Mouse (Mus musculus) large intestine, adult 2 months (tissue): ENCODE measurements at regions not wholly inside any gene's neighbourhood (a gene's known extent, or its start where the extent isn't known, plus 50 kb on each side); places are given as distances from the start of the nearest gene placed in this dataset.

Experiments
- DNase-seq: peaks from one replicate; pipeline ENCODE4 v3.0.0-alpha.2; 2012; ENCODE audit warnings: low read depth, low spot score
- WGBS: fragments of 180-500 bp; shearing (Covaris S2); methylation state at CpG from one replicate; pipeline ENCODE4 v1.1.7; 2018; 5-methylcytosine and 5-hydroxymethylcytosine counted together

DNA sequence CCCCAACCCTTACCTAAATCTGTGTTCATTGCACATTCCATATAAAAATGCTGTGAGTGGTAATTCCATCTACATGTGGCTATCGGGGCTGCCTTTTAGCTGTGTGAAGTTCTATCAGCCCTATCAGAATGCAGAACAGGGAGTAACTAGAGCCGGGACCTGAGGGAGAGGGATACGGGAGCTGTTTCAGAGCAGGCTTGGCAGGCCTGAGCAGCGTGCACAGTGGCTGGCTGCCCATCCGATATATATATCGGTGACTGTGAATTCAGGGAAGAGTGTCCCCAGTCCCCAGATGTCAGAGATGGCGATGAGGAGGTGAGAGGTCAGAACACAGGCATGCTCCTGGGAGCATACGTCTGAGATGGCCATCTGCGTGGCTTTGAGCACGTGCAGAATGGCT is 79.0 kb downstream of the Arl4c start:
- 88% methylated on average over 10 of the region's 10 CpGs for WGBS
- DNase-seq, result no peak

DNA sequence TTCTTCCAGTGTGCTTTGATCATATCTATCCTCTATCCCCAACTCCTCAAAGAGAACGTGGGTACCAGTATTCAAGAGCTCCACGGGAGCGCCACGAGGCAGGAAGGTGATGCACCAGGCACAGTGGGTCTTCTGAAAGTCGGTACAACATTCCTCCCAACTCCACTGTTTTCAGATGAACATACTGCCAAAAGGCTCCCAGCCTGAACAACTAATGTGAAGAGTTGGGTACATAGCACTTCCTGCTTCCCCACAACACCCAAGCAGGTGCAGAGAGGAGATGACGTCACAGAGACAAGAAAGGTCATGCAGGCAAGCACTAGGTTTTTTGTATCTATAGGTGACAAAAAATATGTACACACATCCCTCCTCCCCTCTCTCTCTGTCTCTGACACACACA is 79.7 kb downstream of the Arl4c start:
- 82% methylated on average over 6 of the region's 6 CpGs for WGBS
- DNase-seq, result no peak

GRCm38 (mm10) chr1:88621214-88621613 is 80.8 kb downstream of the Arl4c start:
- no peak for DNase-seq
- 53% methylated on average over 2 of the region's 2 CpGs for WGBS

DNA sequence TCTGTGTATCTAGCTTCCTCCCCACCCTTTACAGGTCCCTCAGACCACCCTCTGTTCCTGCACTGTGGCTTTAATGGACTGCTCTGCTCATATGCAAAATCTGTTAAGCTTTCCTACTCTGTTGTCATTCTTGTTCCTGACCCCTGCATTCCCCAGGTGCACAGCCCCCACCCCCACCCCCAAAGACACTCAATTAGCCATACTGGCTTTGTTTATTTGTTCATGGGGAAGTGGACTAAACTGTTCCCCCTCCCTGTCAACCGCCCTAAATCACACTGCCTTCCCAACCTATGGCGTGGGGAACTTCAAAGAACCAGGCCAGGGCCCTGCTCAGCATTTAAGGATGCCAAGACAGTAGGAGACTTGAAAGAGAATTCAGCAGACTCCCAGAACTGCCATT is 89.0 kb downstream of the Arl4c start:
- WGBS, result 66% methylated on average over 2 of the region's 2 CpGs
- DNase-seq, result no peak

GRCm38 (mm10) chr1:88611241-88611640 is 90.8 kb downstream of the Arl4c start:
- no peak for DNase-seq
- 85% methylated on average over 5 of the region's 5 CpGs for WGBS

DNA sequence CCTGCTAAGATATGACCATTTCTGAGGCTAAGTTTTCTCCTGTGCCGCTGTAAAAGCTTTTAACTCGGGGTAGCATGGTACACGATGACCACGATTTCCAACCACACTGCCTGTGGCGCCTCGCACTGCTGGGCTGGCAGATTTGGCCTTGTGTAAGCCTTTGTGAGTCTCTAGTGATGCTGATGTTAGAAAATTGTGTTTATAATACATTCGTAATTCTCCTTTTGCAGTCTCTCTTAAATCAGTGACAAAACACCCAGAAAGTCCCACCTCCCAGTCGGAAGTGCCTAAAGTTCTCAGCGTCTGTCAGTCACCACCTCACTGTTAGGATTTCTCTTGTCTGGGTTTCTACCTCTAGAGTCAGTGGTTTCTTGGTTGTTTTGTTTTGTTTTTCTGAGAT is 91.2 kb downstream of the Arl4c start:
- no peak for DNase-seq
- WGBS, result 89% methylated on average over 9 of the region's 9 CpGs

DNA sequence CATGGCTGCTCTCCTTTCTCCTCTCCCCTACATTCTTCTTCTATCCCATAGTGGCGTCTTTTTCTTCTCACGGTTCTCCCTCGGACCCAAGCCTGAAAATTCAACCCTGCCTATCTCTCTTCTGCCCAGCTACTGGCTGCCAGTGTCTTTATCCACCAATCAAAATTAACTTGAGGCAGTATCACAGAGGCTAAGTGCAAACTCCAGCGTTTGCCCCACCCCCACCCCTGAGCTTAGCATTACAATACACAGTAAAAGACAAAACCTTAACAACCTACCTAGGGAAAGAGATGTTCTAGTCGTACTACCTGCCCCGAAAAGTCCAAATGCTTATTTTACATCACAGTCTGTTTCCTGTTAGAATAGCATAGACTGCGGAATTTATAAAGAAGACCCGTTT is 93.2 kb downstream of the Arl4c start:
- 61% methylated on average over 8 of the region's 8 CpGs for WGBS
- DNase-seq, result no peak

- WGBS, result 51% methylated on average over 8 of the region's 8 CpGs
- DNase-seq, result no peak
Observed at GRCm38 (mm10) chr1:88608236-88608635, 93.8 kb downstream of the Arl4c start.

- 29% methylated on average over 14 of the region's 14 CpGs for WGBS
- DNase-seq, result no peak
Observed at GRCm38 (mm10) chr1:88605616-88606190, 95.8 kb upstream of the Glrp1 start.

DNA sequence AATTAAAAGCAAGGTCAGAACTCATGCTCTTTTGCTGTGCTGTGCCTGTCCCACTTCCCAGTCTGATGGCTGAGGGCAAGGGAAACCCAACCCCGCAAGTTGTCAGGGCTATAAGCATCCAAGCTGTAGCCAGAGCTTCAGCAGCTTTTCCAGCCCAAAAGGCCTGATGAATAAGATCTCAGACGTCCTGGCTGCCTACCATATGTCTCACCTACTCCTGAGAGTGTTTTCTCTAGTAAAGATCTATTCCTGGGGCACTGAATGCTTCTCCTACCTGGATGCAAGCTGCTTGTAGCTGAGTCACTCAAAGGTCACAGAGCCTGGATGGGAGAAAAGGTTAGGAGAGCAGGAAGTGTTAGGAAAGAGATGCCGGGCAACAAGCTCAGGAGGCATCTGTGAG is 92.4 kb upstream of the Glrp1 start:
- DNase-seq, result no peak
- WGBS, result 83% methylated on average over 3 of the region's 3 CpGs

DNA sequence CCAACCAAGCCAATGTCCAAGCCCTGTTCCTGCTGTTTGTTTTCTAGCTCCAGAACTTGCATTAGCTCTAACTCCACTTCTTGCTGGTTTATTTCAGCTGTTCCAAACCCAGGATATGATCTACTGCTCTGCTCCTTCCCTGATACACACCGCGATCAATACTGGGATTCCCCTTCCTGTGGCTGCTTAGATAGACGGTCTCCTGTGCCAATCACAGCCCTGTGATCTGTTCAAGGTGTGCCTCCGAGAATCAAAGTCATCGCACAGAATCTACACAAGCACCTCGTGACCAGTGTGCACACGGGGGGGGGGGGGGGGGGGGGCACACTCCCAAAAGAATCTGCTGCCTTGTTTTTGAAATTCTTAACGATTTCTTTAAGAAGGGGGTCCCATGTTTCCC is 91.9 kb upstream of the Glrp1 start:
- WGBS, result 65% methylated on average over 8 of the region's 8 CpGs
- no peak for DNase-seq

GRCm38 (mm10) chr1:88600145-88600544 is 90.3 kb upstream of the Glrp1 start:
- 90% methylated on average over 1 of the region's 1 CpGs for WGBS
- no peak for DNase-seq

- 58% methylated on average over 9 of the region's 9 CpGs for WGBS
- no peak for DNase-seq
Observed at GRCm38 (mm10) chr1:88594484-88595254, 84.8 kb upstream of the Glrp1 start.

- 72% methylated on average over 6 of the region's 6 CpGs for WGBS
- no peak for DNase-seq
Observed at GRCm38 (mm10) chr1:88592036-88592435, 82.2 kb upstream of the Glrp1 start.

DNA sequence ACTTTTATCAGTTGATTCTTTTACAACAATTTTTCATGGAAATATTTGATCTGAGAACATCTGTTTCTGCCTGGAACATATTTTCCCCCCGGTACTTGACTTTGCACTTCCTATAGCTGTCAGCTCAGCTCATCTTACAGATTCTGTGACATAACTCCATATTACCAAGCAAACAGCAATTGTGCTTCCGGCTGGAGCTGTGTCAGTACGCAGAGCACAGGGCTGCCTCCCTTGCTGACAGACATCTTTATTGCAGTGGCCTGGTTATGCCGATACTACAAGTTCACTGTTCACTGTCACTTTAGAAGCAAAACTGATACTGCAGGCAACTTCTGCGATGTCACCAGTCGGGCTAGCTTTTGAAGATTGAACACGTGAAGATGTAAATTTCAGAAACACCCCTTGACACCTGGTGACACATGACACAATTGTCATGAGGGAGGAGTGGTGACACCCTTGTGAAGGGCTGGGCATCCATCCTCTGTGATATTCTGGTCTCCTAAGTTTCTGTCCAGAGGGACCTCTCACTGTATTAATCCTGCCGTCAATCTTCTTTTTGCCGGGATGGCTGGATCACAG is 81.0 kb upstream of the Glrp1 start:
- WGBS, result 33% methylated on average over 9 of the region's 9 CpGs

GRCm38 (mm10) chr1:88588747-88589146 is 78.9 kb upstream of the Glrp1 start:
- no peak for DNase-seq
- WGBS, result 61% methylated on average over 1 of the region's 1 CpGs

More for the DNA sequence above, 81.0 kb upstream of the Glrp1 start:
- DNase-seq, result no peak

GRCm38 (mm10) chr1:88586823-88587820 is 77.3 kb upstream of the Glrp1 start:
- 60% methylated on average over 13 of the region's 13 CpGs for WGBS
- DNase-seq, result no peak

DNA sequence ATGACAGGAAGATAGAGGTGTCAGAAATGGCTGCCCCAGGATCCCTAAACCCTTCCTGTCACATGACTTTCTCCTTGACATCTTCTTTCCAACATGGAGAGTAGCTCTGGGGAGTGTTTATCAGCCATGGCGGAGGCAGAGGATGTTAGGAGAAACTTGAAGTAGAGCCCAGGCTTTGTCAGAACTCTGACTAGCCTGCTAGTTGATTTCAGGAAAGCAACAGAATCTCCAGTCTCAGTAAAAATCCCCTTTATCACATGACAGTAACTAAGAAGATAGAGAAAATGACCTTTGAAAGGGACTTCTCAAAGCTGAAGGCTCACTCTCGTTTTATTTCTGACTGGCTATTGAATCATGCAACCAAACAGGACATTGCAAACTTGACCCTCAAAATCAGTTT is 76.3 kb upstream of the Glrp1 start:
- 68% methylated on average over 2 of the region's 2 CpGs for WGBS
- DNase-seq, result no peak

- WGBS, result 61% methylated on average over 5 of the region's 5 CpGs
- DNase-seq, result no peak
Observed at GRCm38 (mm10) chr1:88584515-88585033, 74.7 kb upstream of the Glrp1 start.

GRCm38 (mm10) chr1:88578231-88578620 is 68.4 kb upstream of the Glrp1 start:
- no peak for DNase-seq
